Mouse (Mus musculus) forebrain, embryonic 10.5 days (tissue): ENCODE measurements around the gene Trir. TPM values are rescaled to one million over a fixed set of nuclear protein-coding genes. Genes with fewer than 3 reads are reported as not detected.

Source experiments
- DNase-seq: peaks from one replicate; pipeline ENCODE4 v3.0.0-alpha.2; 2017; ENCODE audit warnings: low spot score; ENCODE audit errors: extremely low spot score
- H3K27ac ChIP-seq: fragments of 300-500 bp; sonication (generic); 2 replicates; pipeline ENCODE4 v1.5.1; 2016; ENCODE audit warnings: mild to moderate bottlenecking
- H3K27me3 ChIP-seq: fragments of 300-500 bp; sonication (generic); 2 replicates; pipeline ENCODE4 v1.6.1; 2016; ENCODE audit warnings: mild to moderate bottlenecking; ENCODE audit not compliant: poor library complexity, severe bottlenecking
- H3K36me3 ChIP-seq: fragments of 300-500 bp; sonication (generic); replicated peaks from 2 replicates; pipeline ENCODE4 v1.6.1; 2016; ENCODE audit warnings: mild to moderate bottlenecking, moderate library complexity
- H3K4me1 ChIP-seq: fragments of 300-500 bp; sonication (generic); 2 replicates; pipeline ENCODE4 v1.6.1; 2016
- H3K4me3 ChIP-seq: fragments of 300-500 bp; sonication (generic); 2 replicates; pipeline ENCODE4 v1.5.1; 2016; ENCODE audit warnings: mild to moderate bottlenecking, moderate library complexity
- H3K9me3 ChIP-seq: fragments of 300-500 bp; sonication (generic); 2 replicates; pipeline ENCODE4 v1.6.1; 2016; ENCODE audit warnings: mild to moderate bottlenecking, moderate library complexity
- WGBS: fragments of 180-500 bp; shearing (Covaris S2); methylation state at CpG from one replicate; pipeline ENCODE4 v1.1.7; 2016; 5-methylcytosine and 5-hydroxymethylcytosine counted together
- polyA plus RNA-seq: library from polyadenylated mRNA; unstranded; fragments of >200 nt; fragmentation: Nextera tagmentation; extraction: Ambion mirVana; gene quantifications from 2 replicates; pipeline ENCODE4 v1.2.1, GENCODE M21; 2016

Gene Trir
- polyA plus RNA-seq, 1 experiment from 2014 or later, result 123 TPM

- under 1% methylated on average over 53 of the region's 53 CpGs for WGBS
Measured at GRCm38 (mm10) chr8:84985684-84986378, 40.8 kb upstream of the Trir start.

GRCm38 (mm10) chr8:84986379-84986945 is 40.2 kb upstream of the Trir start:
- Histone ChIP-seq H3K9me3 (no peaks in the 10 kb centered on the region), H3K27ac (peak overlapping the region; percentile 83), H3K4me3 (peak overlapping the region; percentile 62), H3K4me1 (peaks cover 58% of the 10 kb centered on the region), H3K36me3 (no peaks in the 10 kb centered on the region), H3K27me3 (peaks cover 72% of the 10 kb centered on the region)
- no peak for DNase-seq
- WGBS, result 45% methylated on average over 8 of the region's 8 CpGs

More at GRCm38 (mm10) chr8:84985684-84986378, 40.8 kb upstream of the Trir start:
- Histone ChIP-seq H3K4me3 (peak overlapping the region; percentile 62), H3K36me3 (no peaks in the 10 kb centered on the region), H3K9me3 (no peaks in the 10 kb centered on the region), H3K27me3 (peaks cover 78% of the 10 kb centered on the region), H3K4me1 (peaks cover 57% of the 10 kb centered on the region), H3K27ac (peak overlapping the region; percentile 83)
- peak; percentile 85 for DNase-seq

GRCm38 (mm10) chr8:84987388-84987787 is 39.2 kb upstream of the Trir start:
- H3K4me3 ChIP-seq, result no peak overlapping the region
- H3K27me3 ChIP-seq, result peaks cover 66% of the 10 kb centered on the region
- no peaks in the 10 kb centered on the region for H3K36me3 ChIP-seq
- DNase-seq, result no peak
- no peaks in the 10 kb centered on the region for H3K9me3 ChIP-seq
- WGBS, result 89% methylated on average over 5 of the region's 5 CpGs
- no peak overlapping the region for H3K27ac ChIP-seq
- H3K4me1 ChIP-seq, result peaks cover 51% of the 10 kb centered on the region

GRCm38 (mm10) chr8:84987903-84988302 is 38.7 kb upstream of the Trir start:
- Histone ChIP-seq H3K36me3 (no peaks in the 10 kb centered on the region), H3K27me3 (peaks cover 61% of the 10 kb centered on the region), H3K27ac (no peak overlapping the region), H3K4me3 (no peak overlapping the region), H3K4me1 (peaks cover 51% of the 10 kb centered on the region), H3K9me3 (no peaks in the 10 kb centered on the region)
- no peak for DNase-seq
- WGBS, result 84% methylated on average over 2 of the region's 2 CpGs

GRCm38 (mm10) chr8:84989311-84989731 is 37.3 kb upstream of the Trir start:
- no peak for DNase-seq
- 11% methylated on average over 15 of the region's 15 CpGs for WGBS
- H3K27me3 ChIP-seq, result peaks cover 60% of the 10 kb centered on the region
- no peaks in the 10 kb centered on the region for H3K36me3 ChIP-seq
- H3K9me3 ChIP-seq, result no peaks in the 10 kb centered on the region
- no peak overlapping the region for H3K27ac ChIP-seq
- H3K4me3 ChIP-seq, result peak overlapping the region; percentile 73
- peaks cover 46% of the 10 kb centered on the region for H3K4me1 ChIP-seq

GRCm38 (mm10) chr8:84989810-84990209 is 36.8 kb upstream of the Trir start:
- WGBS, result under 1% methylated on average over 15 of the region's 15 CpGs
- Histone ChIP-seq H3K27ac (peak overlapping the region; percentile 89), H3K9me3 (no peaks in the 10 kb centered on the region), H3K4me3 (peak overlapping the region; percentile 73), H3K4me1 (peaks cover 41% of the 10 kb centered on the region), H3K27me3 (peaks cover 60% of the 10 kb centered on the region), H3K36me3 (no peaks in the 10 kb centered on the region)
- DNase-seq, result peak; percentile 88

GRCm38 (mm10) chr8:84990349-84990748 is 36.3 kb upstream of the Trir start, which contains the start of gene Hook2:
Gene Hook2 (plus strand): TSS chr8:84990603.
- H3K36me3 ChIP-seq, result 0 out of 2 replicates have a peak, but pooled peaks cover 4% of the 10 kb centered on the region
- WGBS, result under 1% methylated on average over 28 of the region's 28 CpGs

GRCm38 (mm10) chr8:84990836-84991235 is 35.8 kb upstream of the Trir start:
- Histone ChIP-seq H3K36me3 (0 out of 2 replicates have a peak, but pooled peaks cover 7% of the 10 kb centered on the region), H3K27me3 (peaks cover 64% of the 10 kb centered on the region), H3K9me3 (no peaks in the 10 kb centered on the region), H3K4me1 (peaks cover 36% of the 10 kb centered on the region), H3K27ac (peak overlapping the region; percentile 89), H3K4me3 (peak overlapping the region; percentile 73)
- DNase-seq, result no peak
- WGBS, result under 1% methylated on average over 15 of the region's 15 CpGs

More at GRCm38 (mm10) chr8:84990349-84990748, 36.3 kb upstream of the Trir start, which contains the start of gene Hook2:
- H3K4me1 ChIP-seq, result peaks cover 36% of the 10 kb centered on the region
- peaks cover 64% of the 10 kb centered on the region for H3K27me3 ChIP-seq
- no peaks in the 10 kb centered on the region for H3K9me3 ChIP-seq
- peak; percentile 96 for DNase-seq
- H3K27ac ChIP-seq, result peak within 1 kb of the TSS; percentile 89
- peak within 1 kb of the TSS; percentile 73 for H3K4me3 ChIP-seq

GRCm38 (mm10) chr8:84994375-84994774 is 32.2 kb upstream of the Trir start:
- DNase-seq, result no peak
- 94% methylated on average over 9 of the region's 9 CpGs for WGBS
- Histone ChIP-seq H3K36me3 (0 out of 2 replicates have a peak, but pooled peaks cover 8% of the 10 kb centered on the region), H3K27ac (no peak overlapping the region), H3K4me1 (peaks cover 39% of the 10 kb centered on the region), H3K27me3 (peaks cover 53% of the 10 kb centered on the region), H3K9me3 (no peaks in the 10 kb centered on the region; the same call in 1 of the 2 replicates), H3K4me3 (no peak overlapping the region)

GRCm38 (mm10) chr8:84995680-84996079 is 30.9 kb upstream of the Trir start:
- WGBS, result 27% methylated on average over 25 of the region's 25 CpGs

GRCm38 (mm10) chr8:84996978-84997377 is 29.6 kb upstream of the Trir start:
- WGBS, result 76% methylated on average over 5 of the region's 5 CpGs
- Histone ChIP-seq H3K4me3 (no peak overlapping the region), H3K27ac (no peak overlapping the region), H3K27me3 (peaks cover 49% of the 10 kb centered on the region), H3K36me3 (0 out of 2 replicates have a peak, but pooled peaks cover 8% of the 10 kb centered on the region), H3K9me3 (no peaks in the 10 kb centered on the region; the same call in 1 of the 2 replicates), H3K4me1 (peaks cover 21% of the 10 kb centered on the region)
- DNase-seq, result no peak

More at GRCm38 (mm10) chr8:84995680-84996079, 30.9 kb upstream of the Trir start:
- 0 out of 2 replicates have a peak, but pooled peaks cover 8% of the 10 kb centered on the region for H3K36me3 ChIP-seq
- peak overlapping the region; percentile 52; the same call in 1 of the 2 replicates for H3K27ac ChIP-seq
- no peaks in the 10 kb centered on the region; the same call in 1 of the 2 replicates for H3K9me3 ChIP-seq
- peak overlapping the region; percentile 32; the same call in 1 of the 2 replicates for H3K4me3 ChIP-seq
- DNase-seq, result no peak
- H3K27me3 ChIP-seq, result peaks cover 52% of the 10 kb centered on the region
- peaks cover 29% of the 10 kb centered on the region for H3K4me1 ChIP-seq

- 3% methylated on average over 19 of the region's 19 CpGs for WGBS
- Histone ChIP-seq H3K9me3 (no peaks in the 10 kb centered on the region; the same call in 1 of the 2 replicates), H3K4me3 (peak overlapping the region; percentile 37)
Measured at GRCm38 (mm10) chr8:84997649-84998295, 28.9 kb upstream of the Trir start.

More at GRCm38 (mm10) chr8:84997649-84998295, 28.9 kb upstream of the Trir start:
- Histone ChIP-seq H3K27ac (peak overlapping the region; percentile 77), H3K4me1 (peaks cover 21% of the 10 kb centered on the region), H3K27me3 (peaks cover 49% of the 10 kb centered on the region), H3K36me3 (peaks cover 8% of the 10 kb centered on the region; the same call in 1 of the 2 replicates)
- DNase-seq, result peak; percentile 90
